Mouse (Mus musculus): ENCODE data around the gene Nab2. TPM values are rescaled to one million over a fixed set of nuclear protein-coding genes. Genes with fewer than 3 reads are reported as not detected.

Gene Nab2
- polyA plus RNA-seq, 1 experiment: 18.6 TPM

DNA sequence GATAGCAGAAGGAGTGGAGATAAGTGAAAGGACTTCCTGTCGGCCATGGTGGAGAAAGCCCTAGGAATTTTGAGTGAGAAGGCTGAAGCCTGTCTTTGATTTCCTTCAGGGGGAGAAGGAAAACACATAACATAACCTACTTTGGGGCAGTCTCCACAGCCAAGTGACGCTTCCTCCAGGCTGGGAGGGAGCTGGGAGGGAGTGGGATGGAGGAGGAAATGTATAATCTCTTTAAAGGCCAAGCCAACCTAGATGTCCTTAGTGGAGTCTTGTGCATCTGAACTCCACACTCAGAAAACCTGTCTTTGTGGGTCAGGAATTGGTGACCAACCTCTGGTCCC lies 53.4 kb downstream of the Nab2 start:
- no peak for TF ChIP-seq CTCF (conservative IDR thresholded peaks at IDR 0.05; ENCODE audit: insufficient read depth, insufficient read length, low read depth, low read length)
- TF ChIP-seq POLR2A (IDR thresholded peaks at IDR 0.05; ENCODE audit: low read depth, low read length): no peak
- 57% methylated on average over 2 of the region's 2 CpGs for WGBS

GRCm38 (mm10) chr10:127614236-127615033 lies 53.9 kb downstream of the Nab2 start:
- no peaks in the 10 kb centered on the region for H3K27me3 ChIP-seq (replicated peaks; ENCODE audit: control insufficient read depth, insufficient read depth, low read length)
- H3K4me3 ChIP-seq (ENCODE audit: insufficient read depth, low read depth, low read length): no peak overlapping the region
- TF ChIP-seq POLR2A (IDR thresholded peaks at IDR 0.05; ENCODE audit: low read depth, low read length): no peak
- no peak for TF ChIP-seq CTCF (conservative IDR thresholded peaks at IDR 0.05; ENCODE audit: insufficient read depth, insufficient read length, low read depth, low read length)
- DNase-seq: no peak
- H3K36me3 ChIP-seq (ENCODE audit: control insufficient read depth, insufficient read depth, low read length): no peaks in the 10 kb centered on the region
- 57% methylated on average over 12 of the region's 12 CpGs for WGBS
- H3K4me1 ChIP-seq (ENCODE audit: control insufficient read depth, insufficient read depth, low read length): no peaks in the 10 kb centered on the region
- H3K27ac ChIP-seq (ENCODE audit: insufficient read depth, low read depth, low read length): peak overlapping the region; percentile 17; the same call in 1 of the 2 replicates

More for the DNA sequence above, 53.4 kb downstream of the Nab2 start:
- no peak overlapping the region for H3K4me3 ChIP-seq (ENCODE audit: insufficient read depth, low read depth, low read length)
- DNase-seq: no peak
- no peaks in the 10 kb centered on the region for H3K4me1 ChIP-seq (ENCODE audit: control insufficient read depth, insufficient read depth, low read length)
- H3K27ac ChIP-seq (ENCODE audit: insufficient read depth, low read depth, low read length): peak overlapping the region; percentile 53; the same call in 1 of the 2 replicates
- H3K36me3 ChIP-seq (ENCODE audit: control insufficient read depth, insufficient read depth, low read length): no peaks in the 10 kb centered on the region
- no peaks in the 10 kb centered on the region for H3K27me3 ChIP-seq (replicated peaks; ENCODE audit: control insufficient read depth, insufficient read depth, low read length)

DNA sequence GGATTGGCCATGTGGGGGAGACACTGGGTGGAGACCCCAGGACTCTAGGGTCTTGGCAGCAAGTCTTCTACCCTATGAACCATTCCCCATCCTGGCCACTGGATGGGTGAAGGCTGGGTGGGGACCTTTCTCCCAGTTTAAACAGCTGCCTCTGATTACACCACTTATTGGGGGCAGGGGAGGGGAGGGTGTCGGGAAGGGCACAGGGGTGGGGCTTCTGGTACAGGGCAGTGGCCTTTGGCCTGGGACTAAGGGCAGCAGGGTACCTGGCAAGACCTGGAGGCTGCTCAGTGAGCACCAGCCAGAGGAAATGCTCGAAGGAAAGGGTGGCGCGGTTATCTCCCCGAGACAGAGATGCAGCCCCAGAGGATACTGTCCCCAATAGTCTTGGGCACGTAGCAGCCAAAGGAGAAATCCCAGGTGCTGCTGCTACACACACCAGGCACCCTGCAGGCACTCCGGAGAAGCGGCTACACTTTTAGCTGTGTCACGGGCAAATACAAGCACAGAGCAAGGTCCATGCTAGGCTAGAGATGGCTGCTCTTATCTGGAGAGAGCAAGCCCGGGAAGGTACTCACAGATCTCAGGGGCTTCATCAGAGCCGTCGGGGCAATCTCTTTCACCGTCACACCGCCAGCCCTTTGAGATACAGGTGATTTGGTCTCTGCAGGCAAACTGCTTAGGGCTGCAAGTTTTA lies 56.1 kb downstream of the Nab2 start:
- no peak overlapping the region for H3K27ac ChIP-seq (ENCODE audit: insufficient read depth, low read depth, low read length)
- no peak for TF ChIP-seq POLR2A (IDR thresholded peaks at IDR 0.05; ENCODE audit: low read depth, low read length)
- no peak for TF ChIP-seq CTCF (conservative IDR thresholded peaks at IDR 0.05; ENCODE audit: insufficient read depth, insufficient read length, low read depth, low read length)
- 83% methylated on average over 14 of the region's 14 CpGs for WGBS

More for the DNA sequence above, 56.1 kb downstream of the Nab2 start:
- H3K4me1 ChIP-seq (ENCODE audit: control insufficient read depth, insufficient read depth, low read length): no peaks in the 10 kb centered on the region
- H3K27me3 ChIP-seq (replicated peaks; ENCODE audit: control insufficient read depth, insufficient read depth, low read length): no peaks in the 10 kb centered on the region
- H3K36me3 ChIP-seq (ENCODE audit: control insufficient read depth, insufficient read depth, low read length): no peaks in the 10 kb centered on the region
- DNase-seq: no peak
- H3K4me3 ChIP-seq (ENCODE audit: insufficient read depth, low read depth, low read length): no peak overlapping the region

Other genes starting within 250 kb of the Nab2 start
- gene Stac3, start 166.9 kb downstream of the Nab2 start, polyA plus RNA-seq (2012; rRNA removed): 1.2 and 3.0 TPM in 2 replicates
- 24.4 and 27.4 TPM in 2 replicates for gene Ndufa4l2, start 153.6 kb downstream of the Nab2 start, polyA plus RNA-seq (2012; rRNA removed)
- 232 and 274 TPM in 2 replicates for gene Shmt2, start 146.1 kb downstream of the Nab2 start, polyA plus RNA-seq (2012; rRNA removed)
- gene Nxph4, start 134.0 kb downstream of the Nab2 start, polyA plus RNA-seq (2012; rRNA removed): 2.0 and 2.2 TPM in 2 replicates
- gene Lrp1, start 47.4 kb downstream of the Nab2 start, polyA plus RNA-seq (2012; rRNA removed): 55.3 and 57.8 TPM in 2 replicates
- gene Stat6, start 25.6 kb downstream of the Nab2 start, polyA plus RNA-seq (2012; rRNA removed): 70.2 and 72.1 TPM in 2 replicates
- 2.3 and 2.5 TPM in 2 replicates for gene Nemp1, start 1.7 kb downstream of the Nab2 start, polyA plus RNA-seq (2012; rRNA removed)
- gene Myo1a, start 36.6 kb upstream of the Nab2 start, polyA plus RNA-seq (2012; rRNA removed): 0.06 and 0.18 TPM in 2 replicates
- gene Tac2, start 55.9 kb upstream of the Nab2 start, polyA plus RNA-seq (2012; rRNA removed): 0.26 TPM in 1 of 2 replicates, not detected in the other
- 7.2 and 7.3 TPM in 2 replicates for gene Zbtb39, start 71.0 kb upstream of the Nab2 start, polyA plus RNA-seq (2012; rRNA removed)
- 8.1 and 9.7 TPM in 2 replicates for gene Gpr182, start 83.2 kb upstream of the Nab2 start, polyA plus RNA-seq (2012; rRNA removed)
- 1.1 and 1.3 TPM in 2 replicates for gene Rdh1, start 91.2 kb upstream of the Nab2 start, polyA plus RNA-seq (2012; rRNA removed)
- gene Rdh16f1, start 91.2 kb upstream of the Nab2 start, polyA plus RNA-seq (2012; rRNA removed): 2.1 and 2.3 TPM in 2 replicates
- gene Rdh9, start 107.8 kb upstream of the Nab2 start, polyA plus RNA-seq (2012; rRNA removed): 0.10 and 0.13 TPM in 2 replicates
- gene Rdh16, start 132.6 kb upstream of the Nab2 start, polyA plus RNA-seq (2012; rRNA removed): 61.2 and 67.5 TPM in 2 replicates
- 1.6 and 2.0 TPM in 2 replicates for gene Rdh19, start 181.4 kb upstream of the Nab2 start, polyA plus RNA-seq (2012; rRNA removed)
- 391 and 483 TPM in 2 replicates for gene Rdh16f2, start 197.9 kb upstream of the Nab2 start, polyA plus RNA-seq (2012; rRNA removed)
- gene Rdh7, start 220.2 kb upstream of the Nab2 start, polyA plus RNA-seq (2012; rRNA removed): 0.20 and 0.31 TPM in 2 replicates
- gene Sdr9c7, start 229.9 kb upstream of the Nab2 start, polyA plus RNA-seq (2012; rRNA removed): 0.13 TPM in 1 of 2 replicates, not detected in the other